Mouse (Mus musculus): ENCODE results near the gene Pik3c2b.
A peak's percentile ranks its signal among the peaks of the same experiment; 100 is the strongest.

DNA sequence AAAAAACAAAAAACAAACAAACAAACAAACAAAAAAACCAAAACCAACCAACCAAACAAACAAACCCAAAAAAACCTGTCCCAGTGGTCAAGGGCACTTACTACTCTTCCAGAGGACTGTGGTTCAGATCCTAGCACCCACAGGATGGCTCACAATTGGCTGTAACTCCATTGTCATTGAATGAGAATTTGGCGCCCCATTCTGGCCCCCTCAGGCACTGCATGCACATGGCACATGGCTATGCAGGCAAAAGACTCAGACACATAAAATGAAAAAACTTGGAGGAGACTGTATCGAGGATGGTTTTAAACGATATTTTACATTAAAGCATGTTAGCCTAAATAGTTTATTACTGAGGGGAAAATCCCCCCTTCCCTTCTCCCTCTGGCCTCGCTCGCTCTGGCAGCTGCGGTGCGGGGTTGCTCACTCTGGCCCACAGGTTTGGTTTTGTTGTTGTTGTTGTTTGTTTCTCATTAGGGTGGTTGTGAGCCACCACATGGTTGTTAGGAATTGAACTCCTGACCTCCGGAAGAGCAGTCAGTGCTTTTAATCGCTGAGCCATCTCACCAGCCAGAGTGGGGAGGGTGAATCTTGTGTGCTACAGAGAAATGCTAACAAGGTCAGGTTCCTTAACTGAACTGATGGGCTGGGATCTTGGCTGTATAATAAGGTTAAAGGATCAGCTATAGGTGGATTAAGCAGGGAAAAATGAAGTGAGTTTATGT is 80.3 kb downstream of the Pik3c2b start:
- no peak for TF ChIP-seq EP300 (IDR thresholded peaks at IDR 0.05; ENCODE audit: insufficient read depth, low read depth, low read length)
- peak; percentile 30; the same call in 1 of the 2 replicates for TF ChIP-seq CTCF (IDR thresholded peaks at IDR 0.05)
- no peak for TF ChIP-seq POLR2A (IDR thresholded peaks at IDR 0.05; ENCODE audit: insufficient read depth, low read depth, low read length)
